Mouse (Mus musculus) left cerebral cortex, adult 9 months (tissue): ENCODE measurements at regions not wholly inside any gene's neighbourhood (a gene's known extent, or its start where the extent isn't known, plus 50 kb on each side); places are given as distances from the start of the nearest gene placed in this dataset.

Experiments
- DNase-seq, 2 experiments: peaks; one replicate each; pipeline ENCODE4 v3.0.0; 2022; ENCODE audit warnings: low spot score in 2 of 2

DNA sequence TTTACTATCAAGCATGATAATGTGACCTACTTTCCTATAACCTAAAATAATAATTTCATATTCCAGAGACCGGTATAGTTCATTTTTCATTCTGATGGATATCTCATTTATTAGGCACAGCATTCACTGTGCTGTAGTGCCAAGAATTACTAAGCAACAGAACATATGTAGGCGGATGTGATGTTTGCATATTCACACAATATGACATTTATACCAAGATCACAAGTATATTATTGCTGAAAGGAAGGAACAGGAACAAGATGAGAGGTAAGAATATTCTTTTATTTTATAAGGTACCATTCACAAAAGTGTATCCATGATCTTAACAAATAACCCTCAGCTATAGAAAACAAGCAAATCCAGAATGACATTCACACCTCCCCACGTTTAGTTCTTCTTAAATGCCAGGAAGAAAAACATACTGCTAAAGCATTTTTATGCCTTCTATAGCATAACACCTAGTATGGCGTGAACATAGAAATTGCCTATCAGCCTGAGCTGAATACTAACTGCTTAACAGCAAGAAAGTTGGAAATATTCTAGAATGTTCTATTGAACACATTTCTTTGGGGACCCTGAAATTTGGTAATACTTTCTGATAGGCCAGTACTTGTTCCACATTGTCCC is 1062.8 kb upstream of the Acvr2a start:
- peak in 1 of 2 experiments; percentile 8 for DNase-seq

DNA sequence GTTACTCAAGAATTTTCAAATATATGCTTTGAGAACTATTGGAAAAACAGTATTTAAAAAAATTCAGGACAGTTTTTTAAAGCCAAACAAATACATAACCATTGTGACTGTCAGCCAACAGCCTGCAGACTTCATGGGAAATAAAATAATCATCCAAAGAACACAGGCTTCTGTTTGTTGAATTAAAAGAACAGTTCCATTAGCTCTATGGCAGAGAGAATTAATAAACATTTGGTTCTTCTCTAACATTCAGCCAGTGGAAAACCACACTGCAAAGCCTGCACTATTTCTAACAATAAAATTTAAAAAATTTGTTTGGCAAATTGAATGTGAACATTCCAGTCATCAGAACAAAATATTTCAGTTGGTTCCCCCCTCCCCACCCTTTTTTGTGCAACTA is 1058.2 kb upstream of the Acvr2a start:
- DNase-seq: no peak

- no peak for DNase-seq
Measured at GRCm38 (mm10) chr2:47756248-47756647, 1057.7 kb upstream of the Acvr2a start.

GRCm38 (mm10) chr2:47775766-47776165 is 1038.1 kb upstream of the Acvr2a start:
- DNase-seq: no peak

GRCm38 (mm10) chr2:47776965-47777364 is 1036.9 kb upstream of the Acvr2a start:
- DNase-seq: no peak

GRCm38 (mm10) chr2:47785848-47786247 is 1028.1 kb upstream of the Acvr2a start:
- DNase-seq: peak in 1 of 2 experiments; percentile 74

- peak; percentile 13 to 39 for DNase-seq
Measured at GRCm38 (mm10) chr2:47822746-47823271, 991.1 kb upstream of the Acvr2a start.

DNA sequence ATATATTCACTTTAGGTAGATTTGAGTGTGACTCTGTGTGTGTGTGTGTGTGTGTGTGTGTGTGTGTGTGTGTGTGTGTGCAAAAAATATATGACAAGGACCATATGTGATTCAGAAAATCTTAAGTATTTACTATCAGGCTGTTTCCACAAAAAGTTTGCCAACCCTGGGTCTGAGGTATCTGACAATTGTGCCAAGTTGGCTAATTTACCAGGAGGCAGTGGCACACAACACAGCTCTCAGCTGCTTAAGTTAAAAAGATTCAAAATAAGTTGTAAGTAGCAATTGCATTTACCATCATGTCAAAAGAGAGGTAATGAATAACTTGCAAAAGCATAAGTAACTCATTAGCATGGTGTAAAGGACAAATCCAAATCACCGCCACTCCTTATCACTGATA is 981.4 kb upstream of the Acvr2a start:
- DNase-seq: no peak

DNA sequence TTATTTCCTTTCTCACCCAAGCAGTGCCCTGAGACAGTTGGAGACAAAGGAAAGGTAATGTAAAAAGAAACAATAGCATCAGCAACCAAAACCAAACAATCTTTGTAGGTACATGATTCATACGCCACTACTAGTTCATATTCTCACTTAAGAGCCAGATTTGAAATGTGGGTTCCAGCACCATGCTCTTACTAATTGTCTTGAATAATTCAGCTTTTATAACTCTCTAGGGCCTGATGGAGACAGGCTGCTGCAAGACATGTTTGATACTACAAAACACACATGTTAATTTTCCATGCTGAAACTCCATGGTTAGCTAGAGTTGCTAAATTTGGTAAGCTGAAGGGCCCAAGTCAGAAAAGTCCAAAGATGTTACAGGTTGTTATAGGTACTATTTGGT is 980.4 kb upstream of the Acvr2a start:
- DNase-seq: no peak

DNA sequence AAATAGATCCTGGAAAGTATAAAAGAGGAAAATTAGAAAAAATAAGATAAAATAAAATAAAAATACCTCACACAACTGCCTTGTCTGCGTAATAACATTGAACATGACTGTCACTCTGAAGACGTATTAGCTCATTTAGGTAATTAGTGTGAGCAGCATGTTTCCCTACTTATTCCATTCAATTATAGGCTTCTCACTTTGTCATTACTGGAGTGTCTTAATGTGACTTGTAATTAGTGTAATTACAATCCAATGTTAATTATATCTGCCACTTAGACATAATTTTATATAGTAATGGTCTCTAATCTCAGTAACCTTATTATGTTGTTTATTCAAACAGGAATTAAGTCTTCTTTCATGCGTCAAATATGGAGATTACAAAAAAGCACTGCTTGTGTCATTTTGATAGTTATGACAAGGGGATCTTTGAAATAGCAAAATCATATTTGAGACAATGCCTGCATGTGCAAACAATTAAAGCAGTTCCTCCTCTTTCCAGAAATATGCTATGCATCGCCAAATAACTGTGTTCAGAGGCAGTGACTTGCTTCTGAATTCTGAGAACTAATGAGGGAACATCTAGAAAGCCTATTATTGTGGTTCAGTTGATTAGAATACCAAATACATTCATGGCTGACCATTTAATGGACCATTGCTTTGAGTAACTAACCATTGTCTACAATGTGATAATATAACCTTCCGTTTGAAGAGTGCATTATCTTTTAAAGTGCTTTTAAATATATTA is 979.7 kb upstream of the Acvr2a start:
- DNase-seq: no peak

- DNase-seq: no peak
Measured at GRCm38 (mm10) chr2:47857229-47857628, 956.7 kb upstream of the Acvr2a start.

DNA sequence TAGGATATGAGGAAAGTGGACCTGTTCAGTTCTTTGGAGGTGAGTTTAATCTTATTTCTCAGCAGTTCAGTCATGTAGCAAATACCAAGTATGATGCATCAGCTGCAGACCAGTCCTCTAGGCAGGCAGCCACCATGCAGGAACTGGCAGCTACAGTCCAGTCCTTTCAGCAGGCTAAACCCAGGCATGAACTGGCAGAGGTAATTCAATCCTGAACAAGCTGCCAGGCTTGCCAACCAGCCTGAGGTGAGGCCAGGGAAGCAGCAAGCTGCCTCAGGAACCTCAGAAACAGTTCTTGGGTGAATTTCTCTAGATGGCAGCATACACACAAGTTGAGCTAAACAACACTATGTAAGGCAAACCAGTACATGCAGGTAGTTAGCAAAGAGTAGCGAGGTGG is 951.5 kb upstream of the Acvr2a start:
- DNase-seq: no peak

- DNase-seq: no peak
Measured at GRCm38 (mm10) chr2:47878002-47878401, 935.9 kb upstream of the Acvr2a start.

DNA sequence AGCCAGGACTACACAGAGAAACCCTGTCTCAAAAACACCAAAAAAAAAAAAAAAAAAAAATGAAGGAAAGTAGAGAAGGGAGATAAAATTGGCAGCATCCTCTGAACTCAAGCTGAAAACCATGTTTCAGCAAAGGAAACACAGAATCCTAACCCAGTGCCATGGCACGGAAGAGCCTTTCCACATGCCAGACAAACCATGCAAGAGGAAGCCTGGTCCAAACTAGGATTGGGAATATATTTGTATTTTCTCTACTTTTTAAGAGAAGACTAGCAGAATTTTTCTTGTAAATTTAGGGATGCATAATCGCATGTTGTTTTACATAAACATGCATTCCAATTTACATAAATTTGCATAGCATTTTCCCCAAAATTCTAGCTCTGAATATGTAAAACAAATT is 934.8 kb upstream of the Acvr2a start:
- DNase-seq: no peak

DNA sequence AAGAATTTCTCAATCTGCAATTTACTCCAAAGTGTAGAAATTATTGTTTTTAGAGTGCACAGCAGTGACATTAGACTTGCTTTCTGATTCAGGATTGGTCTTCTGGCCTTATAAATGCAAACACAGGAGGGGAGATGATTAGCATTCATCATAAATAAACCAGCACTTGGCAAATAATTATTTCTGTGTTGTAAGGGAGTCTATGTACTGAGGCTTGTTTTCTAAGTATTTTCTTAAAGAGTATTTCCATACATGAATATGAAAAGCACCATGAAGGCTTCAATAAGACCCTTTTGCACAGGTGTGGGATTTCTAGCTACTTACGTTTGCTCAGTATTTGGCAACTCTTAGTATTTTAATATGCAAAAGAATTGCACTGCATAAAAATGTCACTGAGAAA is 934.1 kb upstream of the Acvr2a start:
- no peak for DNase-seq

GRCm38 (mm10) chr2:47888166-47888565 is 925.7 kb upstream of the Acvr2a start:
- no peak for DNase-seq

- DNase-seq: no peak
Measured at GRCm38 (mm10) chr2:47891366-47891765, 922.5 kb upstream of the Acvr2a start.

GRCm38 (mm10) chr2:47892879-47893278 is 921.0 kb upstream of the Acvr2a start:
- DNase-seq: no peak

GRCm38 (mm10) chr2:47894806-47895205 is 919.1 kb upstream of the Acvr2a start:
- DNase-seq: no peak

GRCm38 (mm10) chr2:47914270-47914669 is 899.6 kb upstream of the Acvr2a start:
- DNase-seq: no peak

GRCm38 (mm10) chr2:47914986-47915485 is 898.9 kb upstream of the Acvr2a start:
- no peak for DNase-seq

DNA sequence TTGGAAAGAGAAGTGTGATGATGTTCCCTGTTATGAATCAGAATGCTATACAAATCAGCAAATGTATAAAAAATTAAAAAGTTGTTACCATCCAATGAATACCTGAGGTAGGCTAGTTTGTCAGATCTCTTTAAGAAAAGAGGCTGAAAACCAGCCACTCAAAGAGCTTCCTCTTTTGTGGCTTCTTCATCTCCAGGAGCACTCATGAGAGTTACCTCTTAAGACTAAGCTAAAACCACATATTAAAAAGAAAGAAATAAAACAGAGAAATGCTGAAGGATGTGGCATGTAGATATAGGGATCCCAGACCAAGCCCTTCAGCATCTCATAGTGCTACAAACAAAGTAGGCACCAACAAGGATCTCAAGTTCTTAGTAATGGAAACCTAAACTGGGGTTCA is 890.9 kb upstream of the Acvr2a start:
- no peak for DNase-seq

GRCm38 (mm10) chr2:47926620-47927019 is 887.3 kb upstream of the Acvr2a start:
- DNase-seq: no peak
